Mouse (Mus musculus) testis, postnatal 10 days (tissue): ENCODE data around the gene Zfp780b.
A peak's percentile ranks its signal among the peaks of the same experiment; 100 is the strongest.
"Not testable (repeated sequence)": the region's sequence is repeated elsewhere in the genome, so short reads cannot be mapped to it uniquely, and the experiment has no call there.

ENCODE experiments used
- DNase-seq: peaks from one replicate; pipeline ENCODE4 v3.0.0; 2021; ENCODE audit warnings: low spot score

Zfp780b gene

DNA sequence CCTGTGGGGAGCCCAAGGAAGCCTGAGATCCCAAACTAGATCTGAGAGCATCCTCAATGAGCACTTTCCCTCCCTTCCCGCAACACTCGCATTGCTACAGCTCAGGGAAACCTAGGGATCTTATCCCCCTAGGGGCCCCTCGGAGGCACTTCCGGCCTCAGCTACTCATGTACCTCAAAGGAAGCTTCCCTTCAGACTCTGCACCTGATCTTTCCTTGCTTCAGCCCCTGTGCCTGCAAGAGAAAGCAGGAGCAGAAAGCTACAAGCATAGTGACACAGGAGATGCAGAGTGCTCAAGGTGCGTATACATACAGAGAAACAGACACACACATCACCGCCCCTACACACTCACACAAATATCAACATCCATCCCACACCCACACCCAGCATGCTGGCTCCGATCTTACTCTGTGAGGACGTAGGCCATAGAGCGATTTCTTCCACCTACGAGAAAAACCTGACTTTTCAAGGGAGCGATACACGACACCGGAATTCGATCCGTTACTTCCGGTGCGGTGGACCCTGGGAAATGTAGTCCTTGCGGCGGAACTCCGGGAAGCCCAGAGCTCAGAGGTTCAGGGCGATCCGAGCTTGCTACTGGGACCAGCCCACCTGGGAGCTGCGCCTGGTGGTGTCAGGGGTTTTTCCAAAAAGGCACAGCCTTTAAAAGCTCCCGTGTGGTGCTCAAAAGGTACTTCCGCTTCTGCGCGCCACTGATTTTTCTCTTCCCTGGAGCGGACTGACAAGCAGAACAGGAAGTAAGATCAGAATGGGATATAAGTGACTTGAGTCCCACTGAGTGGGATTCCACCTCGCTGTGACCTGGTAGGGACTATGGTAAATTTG is at the start of gene Zfp780b:
Gene Zfp780b (minus strand): TSS at position 489 of the 846 bp plus-strand sequence.
- peak; percentile 80 for DNase-seq

DNA sequence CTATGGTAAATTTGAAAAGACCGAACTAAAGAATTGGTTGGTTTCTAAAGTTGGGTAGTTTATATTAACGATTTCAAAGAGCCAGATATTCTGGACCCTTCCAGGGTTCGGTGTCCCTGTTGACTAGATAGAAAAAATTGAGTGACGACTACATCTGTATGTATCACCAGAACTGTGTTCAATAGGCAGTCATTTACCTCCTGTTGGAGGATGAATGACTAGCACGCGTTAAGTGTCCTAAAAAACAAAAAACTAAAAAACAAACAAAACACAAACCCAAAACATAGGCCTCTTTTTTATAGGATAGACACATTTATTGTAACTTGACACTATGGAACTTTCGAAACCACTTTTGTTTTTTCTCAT is 35.5 kb upstream of the Zfp780b start:
- no peak for DNase-seq

DNA sequence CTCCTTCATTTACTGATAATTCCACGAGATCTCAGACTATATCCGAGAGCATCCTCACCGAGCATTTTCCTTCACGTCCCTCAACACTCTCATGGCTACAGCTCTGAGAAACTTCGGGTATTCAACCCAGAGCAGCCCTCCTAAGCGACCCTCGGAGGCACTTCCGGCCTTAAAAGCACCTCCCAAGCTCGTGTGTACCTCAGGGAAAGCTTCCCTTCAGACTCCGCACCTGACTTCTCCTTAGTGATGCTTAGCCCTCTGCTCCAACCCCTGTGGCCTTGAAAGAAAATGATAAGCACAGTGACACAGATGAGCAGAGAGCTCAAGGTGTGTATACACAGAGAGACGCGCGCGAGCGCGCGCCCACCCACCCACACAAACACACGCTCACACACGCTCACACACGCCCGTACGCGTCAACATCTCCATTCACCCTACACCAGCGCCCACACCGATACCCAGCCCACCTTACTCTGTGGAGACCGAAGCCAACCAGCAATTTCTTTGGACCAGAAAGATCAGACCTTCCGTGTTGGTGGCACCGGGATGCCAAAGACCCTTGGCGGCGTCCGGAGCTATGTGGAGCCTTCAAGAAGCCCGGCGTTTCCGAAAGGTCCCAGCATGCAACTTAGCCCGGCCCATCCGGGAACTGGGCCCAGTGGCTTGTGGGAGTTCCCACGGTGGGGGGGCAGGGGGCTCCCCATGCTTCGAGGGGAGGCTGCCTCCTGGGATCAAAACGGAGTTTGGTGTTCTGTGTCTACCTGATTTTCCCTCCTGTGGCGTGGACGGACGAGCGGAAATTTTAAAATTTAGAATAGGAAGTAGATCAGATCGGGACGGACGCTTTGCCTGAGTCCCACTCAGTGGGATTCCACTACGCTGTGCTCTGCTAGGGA is 34.8 kb upstream of the Zfp780b start, which contains the start of gene Zfp850:
Gene Zfp850 (minus strand): TSS at position 567 of the 896 bp plus-strand sequence.
- DNase-seq: peak; percentile 85

DNA sequence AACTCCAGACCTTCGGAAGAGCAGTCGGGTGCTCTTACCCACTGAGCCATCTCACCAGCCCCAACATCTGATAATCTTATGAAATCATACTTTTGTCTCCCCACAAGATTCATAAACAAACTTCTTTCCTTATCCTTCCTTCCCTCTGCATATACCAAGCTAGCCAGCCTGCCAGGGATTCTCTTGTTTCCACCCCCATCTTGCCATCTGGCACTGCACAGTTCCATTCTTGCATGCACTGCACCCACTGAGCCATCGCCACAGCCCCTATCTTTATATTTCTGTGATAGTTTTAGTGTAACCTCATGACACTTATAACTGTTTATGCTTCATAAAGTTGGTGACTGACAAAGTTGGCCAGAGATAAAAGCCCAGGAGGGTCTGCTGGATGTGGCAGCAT is 31.3 kb upstream of the Zfp780b start:
- DNase-seq: no peak

DNA sequence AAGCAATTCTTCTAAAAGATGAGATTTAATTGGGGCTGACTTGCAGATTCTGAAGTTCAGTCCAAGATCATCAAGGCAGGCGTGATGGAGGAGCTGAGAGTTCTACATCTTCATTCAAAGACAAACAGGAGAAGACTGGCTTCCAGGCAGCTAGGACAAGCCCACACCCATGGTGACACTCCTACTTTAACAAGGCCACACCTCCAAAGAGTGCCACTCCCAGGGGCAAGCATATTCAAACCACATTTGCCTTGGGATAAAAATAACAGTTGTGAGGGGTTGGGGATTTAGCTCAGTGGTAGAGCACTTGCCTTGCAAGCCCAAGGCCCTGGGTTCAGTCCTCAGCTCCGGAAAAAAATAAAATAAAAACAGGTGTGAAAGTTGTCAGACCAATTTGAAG is 3.2 kb upstream of the Zfp780b start:
- no peak for DNase-seq

DNA sequence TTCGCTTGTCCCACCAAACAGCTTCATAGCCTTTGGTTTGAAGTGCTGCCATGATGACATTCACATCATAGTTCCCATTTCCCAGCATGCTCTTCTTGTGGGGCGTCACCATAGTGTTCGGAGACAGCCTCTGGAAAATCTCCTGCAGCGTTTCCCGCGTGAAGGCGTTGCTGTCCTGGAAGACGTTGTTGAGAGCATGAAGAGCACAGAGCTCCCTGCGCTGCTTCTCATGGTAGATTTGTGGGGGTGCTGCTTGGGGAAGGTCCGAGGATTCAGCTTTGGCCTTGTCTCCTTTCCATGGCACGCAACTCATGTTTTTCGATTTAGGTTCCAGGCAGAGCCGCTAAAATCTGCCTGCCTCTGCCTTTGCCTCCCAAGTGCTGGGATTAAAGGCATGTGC is 29.5 kb downstream of the Zfp780b start:
- not testable (repeated sequence) for DNase-seq

DNA sequence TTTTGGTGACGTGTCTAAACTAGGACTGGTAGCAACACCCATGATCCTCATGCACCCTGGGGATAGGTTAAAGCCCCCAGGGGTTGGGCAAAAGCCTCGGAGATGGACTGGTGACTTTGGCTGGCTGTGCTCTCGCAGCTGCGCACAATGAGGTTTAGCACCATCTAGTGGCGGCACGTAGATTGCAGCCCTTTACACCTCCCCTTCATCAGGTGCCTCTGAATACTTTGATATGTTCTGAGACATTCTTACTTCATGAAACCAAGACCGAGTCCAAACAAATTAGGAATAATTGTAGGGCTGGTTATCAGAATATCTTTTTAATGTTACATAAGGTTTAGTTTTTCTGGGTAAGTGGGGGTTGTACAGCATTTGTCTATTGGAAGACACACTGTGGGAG is 37.1 kb downstream of the Zfp780b start:
- DNase-seq: not testable (repeated sequence)

DNA sequence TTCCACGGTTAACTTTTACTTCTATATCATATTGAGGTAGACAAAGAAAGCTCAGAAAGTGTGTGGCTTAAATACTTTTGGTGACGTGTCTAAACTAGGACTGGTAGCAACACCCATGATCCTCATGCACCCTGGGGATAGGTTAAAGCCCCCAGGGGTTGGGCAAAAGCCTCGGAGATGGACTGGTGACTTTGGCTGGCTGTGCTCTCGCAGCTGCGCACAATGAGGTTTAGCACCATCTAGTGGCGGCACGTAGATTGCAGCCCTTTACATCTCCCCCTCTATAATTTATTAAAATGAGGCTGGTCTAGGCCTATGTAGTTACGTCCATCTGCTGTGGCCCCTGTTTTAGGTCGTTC is 45.2 kb downstream of the Zfp780b start:
- DNase-seq: not testable (repeated sequence)

DNA sequence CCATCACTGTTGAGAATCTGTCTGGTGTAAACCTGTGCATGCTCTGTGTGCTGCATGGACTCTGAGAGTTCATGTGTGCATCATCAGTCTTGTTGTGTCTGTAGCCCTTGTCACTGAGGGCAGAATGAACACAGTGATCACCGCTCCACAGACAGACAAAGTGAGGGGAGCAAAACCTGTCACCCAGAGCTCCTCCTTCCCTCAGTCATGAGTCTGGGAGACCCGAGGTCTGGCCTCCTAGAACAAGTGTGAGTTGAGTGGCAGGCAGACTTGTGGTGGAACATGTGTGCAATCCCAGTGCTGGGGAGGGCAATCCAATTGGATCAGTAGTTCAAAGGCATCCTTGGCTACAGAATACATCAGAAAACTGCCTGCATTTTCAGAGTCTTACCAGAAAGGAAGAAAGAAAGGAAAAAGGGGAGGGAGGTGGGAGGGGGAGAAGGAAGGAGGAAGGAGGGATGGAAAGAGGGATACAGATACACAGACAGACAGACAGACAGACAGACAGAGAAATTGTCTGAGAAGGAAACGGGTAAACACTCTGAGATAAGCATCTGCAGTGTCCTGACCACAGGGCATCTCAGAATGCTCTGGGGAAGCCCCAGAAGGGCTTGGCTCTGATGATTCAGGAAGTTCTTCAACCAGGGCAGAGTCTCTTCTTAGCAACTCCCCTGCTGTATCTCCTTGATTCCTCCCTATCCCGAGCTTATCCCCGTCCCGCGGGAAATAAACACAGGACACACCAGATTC is 45.7 kb downstream of the Zfp780b start:
- no peak for DNase-seq

DNA sequence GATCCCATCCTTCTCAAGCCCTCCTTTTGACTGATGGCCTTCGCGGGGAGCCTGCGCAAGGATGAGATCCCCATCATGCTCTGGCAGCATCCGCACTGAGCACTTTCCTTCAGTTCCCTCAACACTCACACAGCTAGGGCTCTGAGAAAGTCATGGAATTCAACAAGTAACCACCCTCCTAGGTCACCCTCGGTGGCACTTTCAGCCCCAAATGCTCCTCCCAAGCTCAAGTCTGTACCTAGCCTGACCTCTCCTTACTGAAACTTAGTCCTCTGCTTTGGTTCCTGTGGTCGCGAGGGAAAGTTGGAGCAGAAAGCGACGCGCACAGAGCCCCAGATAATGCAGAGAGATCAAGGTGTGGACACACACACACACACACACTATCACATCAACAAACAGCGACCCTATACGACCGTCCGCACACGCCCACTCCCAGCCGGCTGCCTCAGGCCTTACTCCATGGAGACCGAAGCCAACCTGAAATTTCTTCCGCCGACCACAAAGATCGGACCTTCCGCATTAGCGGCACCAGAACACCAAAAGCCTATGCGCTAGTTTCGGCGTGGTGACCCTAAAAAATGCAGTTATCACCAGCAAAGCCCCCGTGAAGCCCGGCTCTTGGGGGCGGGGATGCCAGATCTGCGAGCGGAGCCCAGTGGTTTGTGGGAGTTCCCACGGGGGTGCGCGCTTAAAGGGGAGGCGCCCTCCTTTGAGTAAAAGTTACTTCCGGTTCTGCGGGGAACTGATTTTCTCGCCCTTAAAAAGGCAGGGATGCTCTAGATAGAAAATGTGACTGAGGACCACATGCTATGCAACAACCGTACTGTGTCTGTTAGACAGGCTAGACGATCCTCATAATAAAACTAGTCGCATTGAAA is 49.9 kb downstream of the Zfp780b start, which contains the start of gene Zfp974:
Gene Zfp974 (minus strand): TSS at position 643 of the 878 bp plus-strand sequence.
- peak; percentile 80 for DNase-seq

DNA sequence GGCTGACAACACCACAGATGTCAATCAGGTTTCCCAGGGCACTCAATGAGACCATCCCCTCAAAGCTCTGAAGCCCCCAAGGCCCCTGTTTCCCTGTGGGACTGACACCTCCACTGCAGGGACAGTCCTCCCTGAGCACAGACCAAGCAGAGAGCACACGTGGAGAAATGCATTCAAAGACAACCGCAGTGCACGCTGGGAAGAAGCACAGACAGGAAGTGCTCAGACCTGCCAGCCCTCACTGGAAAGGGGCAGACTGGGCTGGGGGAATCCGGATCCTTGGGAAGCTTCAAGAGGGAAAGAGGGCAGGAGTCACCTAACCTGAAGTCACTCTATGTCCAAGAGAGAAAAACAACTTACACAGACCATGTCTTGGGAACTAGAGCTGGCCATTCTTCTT is 51.9 kb downstream of the Zfp780b start:
- DNase-seq: not testable (repeated sequence)

DNA sequence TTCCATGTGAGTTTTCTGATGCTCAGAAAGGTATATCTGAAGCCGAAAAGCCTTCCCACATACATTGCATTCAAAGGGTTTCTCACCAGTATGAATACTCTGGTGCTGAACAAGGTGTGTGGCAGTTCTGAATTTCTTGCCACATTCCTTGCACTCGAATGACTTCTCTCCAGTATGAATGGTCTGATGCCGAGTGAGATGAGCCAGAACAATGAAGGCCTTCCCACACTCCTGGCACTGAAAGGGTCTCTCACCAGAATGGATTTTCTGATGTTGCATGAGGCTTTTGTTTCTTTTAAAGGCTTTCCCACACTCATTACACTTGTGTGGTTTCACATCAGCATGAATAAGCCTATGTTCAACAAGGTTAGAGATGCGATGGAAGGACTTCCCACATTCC is 68.0 kb downstream of the Zfp780b start:
- not testable (repeated sequence) for DNase-seq
